Mouse (Mus musculus) embryonic facial prominence, embryonic 15.5 days (tissue): ENCODE measurements around the gene Igfals. TPM values are rescaled to one million over a fixed set of nuclear protein-coding genes. Genes with fewer than 3 reads are reported as not detected.

ENCODE experiments used
- ATAC-seq: fragments of 200-750 bp; cut with Nextera tagmentation; 2 replicates; pipeline ENCODE4 v1.8.0; 2017; ENCODE audit warnings: low read depth, moderate TSS enrichment; ENCODE audit not compliant: insufficient number of reproducible peaks, low FRiP score, low TSS enrichment
- H3K27ac ChIP-seq: fragments of 300-500 bp; sonication (generic); replicated peaks from 2 replicates; pipeline ENCODE4 v1.5.1; 2015; ENCODE audit warnings: mild to moderate bottlenecking, inconsistent platforms
- H3K27me3 ChIP-seq: fragments of 300-500 bp; sonication (generic); 2 replicates; pipeline ENCODE4 v1.6.1; 2015; ENCODE audit warnings: inconsistent platforms
- H3K36me3 ChIP-seq: fragments of 300-500 bp; sonication (generic); 2 replicates; pipeline ENCODE4 v1.6.1; 2015; ENCODE audit warnings: mild to moderate bottlenecking, inconsistent platforms
- H3K4me1 ChIP-seq: fragments of 300-500 bp; sonication (generic); 2 replicates; pipeline ENCODE4 v1.6.1; 2015; ENCODE audit warnings: inconsistent platforms
- H3K4me2 ChIP-seq: fragments of 300-500 bp; sonication (generic); replicated peaks from 2 replicates; pipeline ENCODE4 v1.6.1; 2015; ENCODE audit warnings: mild to moderate bottlenecking, inconsistent platforms
- H3K4me3 ChIP-seq: fragments of 300-500 bp; sonication (generic); replicated peaks from 2 replicates; pipeline ENCODE4 v1.5.1; 2015; ENCODE audit warnings: mild to moderate bottlenecking, inconsistent platforms
- H3K9ac ChIP-seq: fragments of 300-500 bp; sonication (generic); 2 replicates; pipeline ENCODE4 v1.6.1; 2015; ENCODE audit warnings: inconsistent platforms
- H3K9me3 ChIP-seq: fragments of 300-500 bp; sonication (generic); replicated peaks from 2 replicates; pipeline ENCODE4 v1.6.1; 2016; ENCODE audit warnings: inconsistent platforms
- WGBS: fragments of 180-500 bp; shearing (Covaris S2); methylation state at CpG from one replicate; pipeline ENCODE4 v1.1.7; 2015; 5-methylcytosine and 5-hydroxymethylcytosine counted together
- polyA plus RNA-seq: library from polyadenylated mRNA; unstranded; fragments of >200 nt; fragmentation: Nextera tagmentation; extraction: Ambion mirVana; gene quantifications from 2 replicates; pipeline ENCODE4 v1.2.1, GENCODE M21; 2015

Gene Igfals
- polyA plus RNA-seq, 1 experiment from 2014 or later = 0.43 TPM

GRCm38 (mm10) chr17:24886134-24886931, 20.5 kb downstream of the Igfals start, which contains the start of the genes Nubp2 and Spsb3:
Gene Nubp2 (minus strand): TSS chr17:24886349.
Gene Spsb3 (plus strand): TSS chr17:24886643.
- H3K4me3 ChIP-seq = peak within 1 kb of the TSS; percentile 97
- ATAC-seq = peak; percentile 94
- H3K9me3 ChIP-seq = no peaks in the 10 kb centered on the region
- H3K9ac ChIP-seq = peak within 1 kb of the TSS; percentile 85
- WGBS = under 1% methylated on average over 69 of the region's 69 CpGs
- H3K4me2 ChIP-seq = peak within 1 kb of the TSS; percentile 94
- H3K27ac ChIP-seq = peak within 1 kb of the TSS; percentile 82
- H3K36me3 ChIP-seq = peaks cover 54% of the 10 kb centered on the region
- H3K27me3 ChIP-seq = no peaks in the 10 kb centered on the region
- peaks cover 32% of the 10 kb centered on the region for H3K4me1 ChIP-seq

- Histone ChIP-seq H3K9me3 (no peaks in the 10 kb centered on the region), H3K36me3 (peaks cover 58% of the 10 kb centered on the region), H3K4me2 (peak overlapping the region; percentile 84), H3K27me3 (no peaks in the 10 kb centered on the region), H3K9ac (peak overlapping the region; percentile 85), H3K4me3 (peak overlapping the region; percentile 97), H3K4me1 (peaks cover 32% of the 10 kb centered on the region), H3K27ac (peak overlapping the region; percentile 82)
- peak; percentile 12; the same call in 1 of the 2 replicates for ATAC-seq
- 1% methylated on average over 18 of the region's 18 CpGs for WGBS
These were observed 21.1 kb downstream of the Igfals start for GRCm38 (mm10) chr17:24886932-24887271.

DNA sequence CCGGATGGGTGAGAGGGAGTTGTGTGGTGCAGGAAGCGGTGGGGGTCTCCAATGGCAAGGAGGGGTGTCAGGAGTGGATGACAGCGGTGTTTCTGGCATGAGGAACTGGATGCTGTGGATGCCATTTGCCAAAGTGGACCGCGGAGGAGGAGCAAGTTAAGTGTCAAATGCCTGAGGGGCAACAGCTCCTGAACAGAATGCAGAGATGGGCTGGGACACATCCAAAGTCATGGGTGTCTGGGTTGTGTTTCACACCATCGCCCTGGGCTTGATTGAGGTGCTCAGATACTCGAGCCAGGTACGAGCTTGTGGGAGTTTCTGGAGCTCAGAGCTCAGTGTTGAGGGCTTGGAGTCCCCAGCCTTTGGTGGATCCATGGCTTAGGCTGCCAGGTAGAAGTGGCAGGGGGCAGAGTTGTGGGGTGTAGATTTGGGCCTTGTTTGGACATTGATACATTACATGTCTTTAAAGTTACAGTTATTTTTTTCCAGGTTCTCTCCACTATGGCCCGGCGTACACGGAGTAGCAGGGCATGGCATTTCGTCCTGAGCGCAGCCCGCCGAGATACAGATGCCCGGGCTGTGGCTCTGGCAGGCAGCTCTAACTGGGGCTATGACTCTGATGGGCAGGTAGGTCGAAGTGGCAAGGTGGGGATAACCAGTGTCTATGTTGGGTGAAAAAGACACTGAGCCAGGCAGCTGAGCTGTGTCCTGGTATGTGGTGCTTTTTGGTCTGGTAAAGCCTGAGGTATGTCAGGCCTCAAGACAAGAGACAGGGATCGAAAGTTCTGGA, 21.7 kb downstream of the Igfals start:
- Histone ChIP-seq H3K4me1 (peaks cover 32% of the 10 kb centered on the region), H3K36me3 (peaks cover 61% of the 10 kb centered on the region), H3K27me3 (no peaks in the 10 kb centered on the region), H3K9me3 (no peaks in the 10 kb centered on the region), H3K27ac (no peak overlapping the region), H3K4me2 (peak overlapping the region; percentile 84), H3K4me3 (peak overlapping the region; percentile 97), H3K9ac (peak overlapping the region; percentile 85)
- ATAC-seq = no peak
- WGBS = 57% methylated on average over 18 of the region's 18 CpGs

GRCm38 (mm10) chr17:24888862-24889261, 23.1 kb downstream of the Igfals start:
- Histone ChIP-seq H3K4me3 (0 out of 2 replicates have a peak overlapping the region, but pooled peaks have one; percentile 2), H3K27me3 (no peaks in the 10 kb centered on the region), H3K36me3 (peaks cover 61% of the 10 kb centered on the region), H3K4me2 (no peak overlapping the region), H3K27ac (no peak overlapping the region), H3K9me3 (no peaks in the 10 kb centered on the region), H3K4me1 (peaks cover 39% of the 10 kb centered on the region), H3K9ac (no peak overlapping the region)
- ATAC-seq = no peak
- WGBS = 81% methylated on average over 3 of the region's 3 CpGs

DNA sequence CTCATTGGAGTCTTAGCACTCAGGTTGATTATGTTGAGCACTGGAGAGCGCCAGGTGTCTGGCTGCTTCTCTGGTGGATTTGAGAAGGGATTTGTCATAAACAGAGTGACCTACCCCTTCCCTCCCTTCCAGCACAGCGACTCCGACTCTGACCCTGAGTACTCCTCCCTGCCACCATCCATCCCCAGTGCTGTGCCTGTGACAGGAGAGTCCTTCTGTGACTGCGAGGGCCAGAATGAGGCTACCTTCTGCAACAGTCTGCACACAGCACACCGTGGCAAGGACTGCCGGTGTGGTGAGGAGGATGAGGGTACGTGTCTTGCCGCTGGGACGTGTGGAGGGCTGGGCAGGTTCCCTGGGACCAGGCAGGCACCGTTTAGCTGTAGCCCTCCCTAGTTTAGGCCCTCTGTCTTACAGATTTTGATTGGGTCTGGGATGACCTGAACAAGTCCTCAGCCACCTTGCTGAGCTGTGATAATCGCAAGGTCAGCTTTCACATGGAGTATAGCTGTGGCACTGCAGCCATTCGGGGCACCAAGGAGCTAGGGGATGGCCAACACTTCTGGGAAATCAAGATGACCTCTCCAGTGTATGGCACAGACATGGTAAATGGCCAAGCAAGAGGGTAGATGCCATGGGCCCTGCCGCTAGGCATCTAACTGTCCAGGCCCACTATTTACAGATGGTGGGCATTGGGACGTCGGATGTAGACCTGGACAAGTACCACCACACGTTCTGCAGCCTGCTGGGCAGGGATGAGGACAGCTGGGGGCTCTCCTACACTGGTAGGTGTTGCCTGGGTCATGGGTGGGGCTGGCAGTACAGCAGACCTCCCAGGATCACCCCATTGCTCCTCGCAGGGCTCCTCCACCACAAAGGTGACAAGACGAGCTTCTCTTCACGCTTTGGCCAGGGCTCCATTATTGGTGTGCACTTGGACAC, 24.6 kb downstream of the Igfals start:
- H3K9me3 ChIP-seq = no peaks in the 10 kb centered on the region
- 86% methylated on average over 19 of the region's 19 CpGs for WGBS
- H3K4me1 ChIP-seq = peaks cover 39% of the 10 kb centered on the region
- H3K9ac ChIP-seq = no peak overlapping the region
- ATAC-seq = no peak
- H3K4me2 ChIP-seq = no peak overlapping the region
- H3K27ac ChIP-seq = no peak overlapping the region
- no peak overlapping the region for H3K4me3 ChIP-seq
- H3K27me3 ChIP-seq = no peaks in the 10 kb centered on the region
- peaks cover 52% of the 10 kb centered on the region for H3K36me3 ChIP-seq

DNA sequence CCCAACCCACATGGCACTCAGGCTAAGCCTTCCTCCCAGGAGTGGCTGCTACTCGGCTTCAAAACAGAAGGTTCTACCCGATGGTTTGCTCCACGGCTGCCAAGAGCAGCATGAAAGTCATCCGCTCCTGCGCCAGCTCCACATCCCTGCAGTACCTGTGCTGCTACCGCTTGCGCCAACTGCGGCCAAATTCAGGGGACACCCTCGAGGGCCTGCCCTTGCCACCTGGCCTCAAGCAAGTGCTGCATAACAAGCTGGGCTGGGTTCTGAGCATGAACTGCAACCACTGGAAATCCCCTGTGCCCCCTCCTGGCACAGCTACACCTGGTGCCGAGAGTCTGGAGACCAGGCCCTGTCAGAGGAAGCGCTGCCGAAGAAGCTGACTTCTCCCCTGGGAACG, 25.5 kb downstream of the Igfals start:
- Histone ChIP-seq H3K4me3 (no peak overlapping the region), H3K27me3 (no peaks in the 10 kb centered on the region), H3K36me3 (peaks cover 52% of the 10 kb centered on the region), H3K9ac (no peak overlapping the region), H3K4me2 (no peak overlapping the region), H3K9me3 (no peaks in the 10 kb centered on the region), H3K27ac (no peak overlapping the region), H3K4me1 (peaks cover 41% of the 10 kb centered on the region)
- 81% methylated on average over 13 of the region's 13 CpGs for WGBS
- ATAC-seq = no peak

DNA sequence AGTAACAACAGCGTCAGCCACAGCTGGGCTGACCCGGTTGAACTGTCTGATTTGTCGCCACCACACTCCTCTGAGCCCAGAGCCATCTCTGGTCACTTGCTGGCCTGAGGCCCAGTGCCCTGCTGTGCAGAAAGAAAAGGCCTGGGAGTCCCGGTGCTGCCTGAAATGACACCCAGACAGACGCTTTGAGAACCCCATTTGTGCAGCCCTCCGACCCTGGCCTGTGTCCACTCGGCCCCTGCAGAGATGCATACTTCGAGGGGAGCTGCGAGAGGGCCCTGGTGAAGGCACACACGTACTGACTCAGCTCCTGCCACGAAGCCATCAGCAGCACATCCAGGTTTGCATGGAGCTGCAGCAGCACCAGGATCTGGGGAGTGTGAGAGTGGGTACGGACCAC, 27.0 kb downstream of the Igfals start:
- 92% methylated on average over 12 of the region's 12 CpGs for WGBS
- Histone ChIP-seq H3K4me1 (peaks cover 49% of the 10 kb centered on the region), H3K27me3 (no peaks in the 10 kb centered on the region), H3K4me3 (no peak overlapping the region), H3K4me2 (no peak overlapping the region), H3K9me3 (no peaks in the 10 kb centered on the region), H3K9ac (no peak overlapping the region), H3K27ac (no peak overlapping the region), H3K36me3 (peaks cover 57% of the 10 kb centered on the region)
- ATAC-seq = no peak

GRCm38 (mm10) chr17:24893276-24893675, 27.5 kb downstream of the Igfals start:
- 89% methylated on average over 2 of the region's 2 CpGs for WGBS
- Histone ChIP-seq H3K4me2 (0 out of 2 replicates have a peak overlapping the region, but pooled peaks have one; percentile 95), H3K9me3 (no peaks in the 10 kb centered on the region), H3K4me3 (peak overlapping the region; percentile 84), H3K4me1 (peaks cover 47% of the 10 kb centered on the region), H3K9ac (no peak overlapping the region), H3K27me3 (no peaks in the 10 kb centered on the region), H3K36me3 (peaks cover 60% of the 10 kb centered on the region), H3K27ac (no peak overlapping the region)
- ATAC-seq = no peak

DNA sequence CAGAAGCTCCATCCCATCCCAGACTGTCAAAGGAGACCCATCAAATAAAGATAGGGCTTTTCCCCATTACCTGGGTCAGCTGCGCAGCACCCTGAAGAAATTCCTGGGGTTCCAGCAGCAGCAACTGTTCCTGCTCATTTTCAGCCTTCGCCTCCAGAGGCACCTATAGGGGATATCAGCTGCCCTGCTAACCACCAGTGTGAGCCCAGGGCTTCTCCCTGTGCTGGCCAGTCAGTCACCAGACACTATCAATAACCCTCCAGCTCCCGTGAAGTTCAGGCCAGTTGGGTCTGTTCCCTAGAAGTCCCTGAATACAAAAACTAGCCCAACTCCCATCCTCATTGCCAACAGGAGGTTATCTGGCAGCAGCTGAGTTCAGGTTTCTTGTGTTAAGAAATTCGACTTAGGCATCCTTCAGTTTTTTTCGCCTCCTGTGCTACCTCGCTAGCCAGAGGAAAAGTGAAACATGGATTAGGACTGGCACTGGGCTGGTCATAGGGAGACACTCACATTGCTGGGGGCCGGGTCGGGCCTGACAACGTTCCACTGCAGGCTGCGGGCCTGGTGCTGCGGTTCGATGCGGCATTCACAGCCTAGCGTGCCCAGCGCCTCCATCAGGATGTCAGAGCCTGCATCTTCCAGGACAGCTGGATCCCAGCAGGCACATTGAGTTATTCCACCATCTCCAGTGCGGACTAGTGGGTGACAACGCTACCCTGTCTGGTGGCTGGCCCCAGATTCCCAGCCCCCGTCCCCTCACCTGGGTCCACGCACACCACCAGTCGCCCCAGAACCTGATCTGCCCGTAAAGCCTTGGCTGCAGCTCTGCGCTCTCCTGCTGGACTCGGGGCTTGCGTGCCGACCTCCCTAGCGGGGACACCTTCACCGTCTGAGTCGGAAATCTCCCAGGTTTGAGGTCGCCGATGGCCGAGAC, 28.5 kb downstream of the Igfals start:
- no peak for ATAC-seq
- Histone ChIP-seq H3K4me3 (peak overlapping the region; percentile 84), H3K9ac (peak overlapping the region; percentile 83), H3K27me3 (no peaks in the 10 kb centered on the region), H3K9me3 (no peaks in the 10 kb centered on the region), H3K27ac (peak overlapping the region; percentile 91), H3K36me3 (peaks cover 62% of the 10 kb centered on the region), H3K4me2 (peak overlapping the region; percentile 95), H3K4me1 (peaks cover 43% of the 10 kb centered on the region)
- WGBS = 9% methylated on average over 31 of the region's 31 CpGs

- peaks cover 64% of the 10 kb centered on the region for H3K36me3 ChIP-seq
- H3K27me3 ChIP-seq = no peaks in the 10 kb centered on the region
- ATAC-seq = 0 out of 2 replicates have a peak, but pooled peaks have one; percentile 59
- H3K4me3 ChIP-seq = peak within 1 kb of the TSS; percentile 84
- H3K9me3 ChIP-seq = no peaks in the 10 kb centered on the region
- H3K4me1 ChIP-seq = peaks cover 43% of the 10 kb centered on the region
- WGBS = under 1% methylated on average over 62 of the region's 62 CpGs
- peak within 1 kb of the TSS; percentile 95 for H3K4me2 ChIP-seq
- H3K9ac ChIP-seq = peak within 1 kb of the TSS; percentile 83
- peak within 1 kb of the TSS; percentile 91 for H3K27ac ChIP-seq
These were observed 29.3 kb downstream of the Igfals start, which contains the start of the genes Eme2 and Mrps34 for GRCm38 (mm10) chr17:24894995-24895547. Gene Eme2 (minus strand): TSS chr17:24895087. Gene Mrps34 (plus strand): TSS chr17:24895116.
